Comparison of ENCODE assay signal across 8 mouse cellular contexts in the genomic region with DNA sequence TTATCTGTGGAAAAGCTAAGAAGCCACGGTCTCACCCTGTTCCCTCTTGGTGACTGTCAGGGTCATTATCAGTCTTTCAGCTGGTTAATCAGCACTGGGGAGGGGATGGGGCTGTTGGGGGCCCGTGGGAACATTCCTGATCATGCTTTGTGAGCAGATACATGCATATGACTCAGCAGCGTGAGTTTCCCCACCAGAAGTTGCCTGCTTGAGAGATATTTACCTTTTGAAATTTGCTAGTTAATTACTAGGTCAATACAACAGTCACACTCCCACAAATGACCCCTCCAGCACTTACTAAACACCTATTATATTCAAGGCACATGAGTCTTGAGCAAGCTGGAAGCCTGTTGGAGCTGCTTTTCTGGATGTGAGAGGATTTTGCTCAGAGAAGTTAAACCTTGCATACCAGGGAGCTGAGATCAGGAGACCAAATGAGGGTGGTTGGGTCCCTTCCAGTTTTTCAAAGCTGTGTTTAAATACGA. TPM values are rescaled to one million over a fixed set of nuclear protein-coding genes. Genes with fewer than 3 reads are reported as not detected.
DNase-seq lines count a peak whose midpoint lies in the region; ATAC-seq lines count a peak whose summit lies in the region.

No protein-coding gene starts in this region.

- no peaks in the 10 kb centered on the region for H3K36me3 ChIP-seq in stomach, embryonic 16.5 days (ENCODE audit: control insufficient read depth, insufficient read depth, low read length)

- peak overlapping the region; percentile 92 for H3K27ac ChIP-seq in stomach, embryonic 16.5 days (ENCODE audit: low read length)

- 29% methylated on average over 4 of the region's 4 CpGs for WGBS in stomach, embryonic 16.5 days

- ATAC-seq in stomach, embryonic 16.5 days (ENCODE audit: insufficient read depth, low FRiP score): peak; percentile 73; the same call in 1 of the 2 replicates

- no peak overlapping the region for H3K9ac ChIP-seq in stomach, embryonic 16.5 days (ENCODE audit: low read length)

- H3K4me1 ChIP-seq in stomach, embryonic 16.5 days (ENCODE audit: control insufficient read depth, insufficient read depth, low read length): peaks cover 19% of the 10 kb centered on the region

- H3K4me2 ChIP-seq in stomach, embryonic 16.5 days (ENCODE audit: low read depth, low read length): 0 out of 2 replicates have a peak overlapping the region, but pooled peaks have one; percentile 21

- H3K9me3 ChIP-seq in stomach, embryonic 16.5 days (replicated peaks; ENCODE audit: control insufficient read depth, low read length): no peaks in the 10 kb centered on the region

- DNase-seq in adrenal gland, adult 2 months: peak; percentile 57
- DNase-seq in adrenal gland, postnatal 25 days: no peak
- DNase-seq in urinary bladder, postnatal 14 days (ENCODE audit: low spot score): peak; percentile 47
- DNase-seq in urinary bladder, adult 2 months (ENCODE audit: low spot score): no peak
- DNase-seq in kidney, postnatal 25 days: peak; percentile 36 to 45
- DNase-seq in layer of hippocampus, postnatal 36 days: no peak
- DNase-seq in urinary bladder, postnatal 36 days (ENCODE audit: low spot score in 2 of 2): no peak

- no peaks in the 10 kb centered on the region for H3K27me3 ChIP-seq in stomach, embryonic 16.5 days (ENCODE audit: control insufficient read depth, insufficient read depth, low read length)

- H3K4me3 ChIP-seq in stomach, embryonic 16.5 days (replicated peaks; ENCODE audit: low read length): no peak overlapping the region

RNA-seq across cellular contexts. Expression of a gene that starts 11.5 kb away (rescaled TPM):
- total RNA-seq in adrenal gland, adult 2 months (2021): 10 to 100 TPM; 21.3 to 28.5 TPM
- polyA plus RNA-seq in adrenal gland, adult 2 months (2012; rRNA removed): 34.9 and 39.0 TPM in 2 replicates
- 14.7 and 26.0 TPM in 2 replicates for total RNA-seq in adrenal gland, postnatal 25 days (2021)
- 27.5 and 27.7 TPM in 2 replicates for polyA plus RNA-seq in urinary bladder, adult 2 months (2012; rRNA removed)
- polyA plus RNA-seq in stomach, embryonic 16.5 days (2015; fragmentation: Nextera tagmentation; extraction: Ambion mirVana): 13.6 and 14.3 TPM in 2 replicates
- 10 to 100 TPM; 13.1 to 13.6 TPM for total RNA-seq in layer of hippocampus, postnatal 36 days (2021)

RNA-seq across cellular contexts. Expression of a gene that starts 55.7 kb away (rescaled TPM):
- total RNA-seq in adrenal gland, adult 2 months (2021): 10 to 100 TPM; 44.9 to 65.4 TPM
- polyA plus RNA-seq in adrenal gland, adult 2 months (2012; rRNA removed): 23.8 and 26.7 TPM in 2 replicates
- total RNA-seq in adrenal gland, postnatal 25 days (2021): 52.7 and 59.6 TPM in 2 replicates
- polyA plus RNA-seq in urinary bladder, adult 2 months (2012; rRNA removed): 51.7 and 59.6 TPM in 2 replicates
- 153 and 154 TPM in 2 replicates for polyA plus RNA-seq in stomach, embryonic 16.5 days (2015; fragmentation: Nextera tagmentation; extraction: Ambion mirVana)
- total RNA-seq in layer of hippocampus, postnatal 36 days (2021): 10 to 100 TPM; 50.2 to 58.9 TPM

Comparison
In these comparisons a context has a peak if more than half of its experiments do, and no peak if none do; other contexts are left out.
1. DNase-seq: peak in adrenal gland, adult 2 months (single experiment), urinary bladder, postnatal 14 days (single experiment) and kidney, postnatal 25 days (2 of 2); none in adrenal gland, postnatal 25 days (single experiment), urinary bladder, adult 2 months (single experiment), layer of hippocampus, postnatal 36 days (0 of 2) and urinary bladder, postnatal 36 days (0 of 2).